Mouse (Mus musculus): ENCODE results near the gene Gimap4. TPM values are rescaled to one million over a fixed set of nuclear protein-coding genes. Genes with fewer than 3 reads are reported as not detected.

Gene Gimap4
- 1.1 TPM in 2 replicates for polyA plus RNA-seq (2015; fragmentation: Nextera tagmentation; extraction: Ambion mirVana)

DNA sequence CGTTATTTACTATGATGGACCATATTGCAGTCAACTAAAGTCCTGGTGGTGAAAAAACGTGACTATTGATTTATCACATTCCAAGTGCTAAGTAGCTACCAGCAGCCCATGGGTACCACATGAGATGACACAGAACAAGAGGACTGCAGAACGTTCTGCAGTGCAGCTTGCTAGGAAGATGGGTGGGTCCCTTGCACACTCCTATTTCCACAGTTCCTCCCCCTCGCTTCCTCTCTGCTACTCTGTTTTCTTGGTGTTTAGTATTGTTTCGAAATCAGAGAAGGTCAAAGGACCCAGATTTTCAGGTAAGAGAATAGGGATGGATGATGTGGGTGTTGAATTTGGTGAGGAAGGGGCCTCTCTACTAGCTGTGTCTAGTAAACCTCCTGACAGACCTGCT, at the start of gene Gimap4:
Gimap4 (plus strand) TSS at position 231 of the 400 bp plus-strand sequence.
- ATAC-seq (replicated peaks) = no peak
- Histone ChIP-seq H3K36me3 (no peaks in the 10 kb centered on the region), H3K27me3 (no peaks in the 10 kb centered on the region), H3K27ac (replicated peaks) (no peak within 1 kb of the TSS), H3K4me3 (no peak within 1 kb of the TSS), H3K9ac (replicated peaks) (no peak within 1 kb of the TSS), H3K9me3 (no peaks in the 10 kb centered on the region), H3K4me1 (no peaks in the 10 kb centered on the region), H3K4me2 (replicated peaks) (no peak within 1 kb of the TSS)
- 78% methylated on average over 5 of the region's 5 CpGs for WGBS

DNA sequence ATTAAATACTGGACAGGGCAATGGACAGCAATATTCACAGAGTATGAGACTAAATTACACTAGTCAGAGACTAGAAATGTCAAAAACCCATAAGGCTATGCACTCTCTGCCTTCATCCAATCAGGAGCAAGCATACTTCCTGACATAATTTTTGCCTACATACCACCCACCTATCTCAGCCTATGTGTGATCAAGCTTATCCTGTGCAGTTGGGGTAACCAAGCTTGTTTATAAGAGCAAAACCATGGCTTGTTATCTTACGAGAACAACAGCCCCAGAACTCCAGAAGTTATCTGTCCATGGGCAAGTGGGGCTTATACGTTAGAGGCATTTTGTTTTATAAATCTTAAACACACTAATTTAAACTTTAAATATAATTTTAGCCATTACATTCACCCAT, 49.2 kb upstream of the Gimap4 start:
- 90% methylated on average over 2 of the region's 2 CpGs for WGBS
- no peak overlapping the region for H3K4me3 ChIP-seq

DNA sequence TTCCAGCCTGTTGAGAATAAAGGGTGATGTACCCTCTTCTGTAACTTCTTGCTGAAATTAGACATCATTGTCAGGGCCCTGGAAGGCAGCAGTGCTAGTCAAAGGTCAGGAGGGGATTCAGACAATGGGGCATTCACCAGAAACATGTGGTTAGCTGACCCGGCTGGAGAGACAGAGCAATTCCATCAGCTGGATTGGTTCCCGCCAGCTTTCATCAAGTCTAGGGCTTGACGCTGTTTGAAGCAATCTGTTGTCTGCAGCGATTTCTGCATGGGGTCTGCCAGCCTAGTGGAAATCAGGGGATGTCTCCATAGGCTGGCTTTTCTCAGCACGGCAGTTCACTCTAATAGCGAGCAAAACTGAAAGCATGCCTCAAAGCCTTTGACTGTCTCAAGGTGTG, 47.8 kb upstream of the Gimap4 start:
- 55% methylated on average over 6 of the region's 6 CpGs for WGBS
- ATAC-seq (replicated peaks) = no peak
- no peak overlapping the region for H3K4me2 ChIP-seq (replicated peaks)
- H3K27me3 ChIP-seq = no peaks in the 10 kb centered on the region
- H3K27ac ChIP-seq (replicated peaks) = no peak overlapping the region
- H3K36me3 ChIP-seq = no peaks in the 10 kb centered on the region
- H3K9ac ChIP-seq (replicated peaks) = no peak overlapping the region
- no peaks in the 10 kb centered on the region for H3K4me1 ChIP-seq
- H3K9me3 ChIP-seq = no peaks in the 10 kb centered on the region
- H3K4me3 ChIP-seq = no peak overlapping the region

More for the DNA sequence above, 49.2 kb upstream of the Gimap4 start:
- Histone ChIP-seq H3K4me1 (no peaks in the 10 kb centered on the region), H3K27ac (replicated peaks) (no peak overlapping the region), H3K27me3 (no peaks in the 10 kb centered on the region), H3K4me2 (replicated peaks) (no peak overlapping the region), H3K36me3 (no peaks in the 10 kb centered on the region), H3K9ac (replicated peaks) (no peak overlapping the region), H3K9me3 (no peaks in the 10 kb centered on the region)
- no peak for ATAC-seq (replicated peaks)

GRCm38 (mm10) chr6:48637811-48638500, 46.4 kb upstream of the Gimap4 start:
- Histone ChIP-seq H3K9ac (replicated peaks) (no peak overlapping the region), H3K4me3 (no peak overlapping the region), H3K27ac (replicated peaks) (no peak overlapping the region), H3K4me1 (no peaks in the 10 kb centered on the region), H3K4me2 (replicated peaks) (no peak overlapping the region), H3K27me3 (no peaks in the 10 kb centered on the region), H3K36me3 (no peaks in the 10 kb centered on the region), H3K9me3 (no peaks in the 10 kb centered on the region)
- WGBS = 67% methylated on average over 6 of the region's 6 CpGs
- ATAC-seq (replicated peaks) = no peak

- no peak overlapping the region for H3K4me3 ChIP-seq
- no peak overlapping the region for H3K27ac ChIP-seq (replicated peaks)
- no peak for ATAC-seq (replicated peaks)
- no peak overlapping the region for H3K4me2 ChIP-seq (replicated peaks)
- H3K9me3 ChIP-seq = no peaks in the 10 kb centered on the region
- no peaks in the 10 kb centered on the region for H3K4me1 ChIP-seq
- 72% methylated on average over 2 of the region's 2 CpGs for WGBS
- H3K27me3 ChIP-seq = no peaks in the 10 kb centered on the region
- no peak overlapping the region for H3K9ac ChIP-seq (replicated peaks)
- H3K36me3 ChIP-seq = no peaks in the 10 kb centered on the region
Measured at GRCm38 (mm10) chr6:48638553-48638952, 45.8 kb upstream of the Gimap4 start.

DNA sequence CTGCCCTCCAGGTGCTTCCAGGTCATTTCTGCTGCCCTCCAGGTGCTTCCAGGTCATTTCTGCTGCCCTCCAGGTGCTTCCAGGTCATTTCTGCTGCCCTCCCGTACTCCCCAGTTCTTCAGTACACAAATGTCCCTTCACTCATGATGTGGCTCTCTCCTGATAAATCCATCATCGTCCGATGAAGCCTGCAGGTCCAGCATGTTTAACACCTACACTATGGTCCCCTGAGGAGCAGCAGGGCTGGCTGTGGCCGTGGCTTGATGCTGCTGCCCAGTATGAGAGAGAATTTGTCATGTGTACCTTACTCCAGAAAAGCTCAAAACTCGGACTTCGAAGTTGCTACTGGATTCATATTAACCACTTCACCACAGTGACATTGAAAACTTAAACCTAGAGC, 43.0 kb upstream of the Gimap4 start:
- 77% methylated on average over 6 of the region's 6 CpGs for WGBS
- no peaks in the 10 kb centered on the region for H3K27me3 ChIP-seq
- H3K4me3 ChIP-seq = no peak overlapping the region
- no peaks in the 10 kb centered on the region for H3K4me1 ChIP-seq
- H3K36me3 ChIP-seq = no peaks in the 10 kb centered on the region
- H3K9ac ChIP-seq (replicated peaks) = no peak overlapping the region
- H3K27ac ChIP-seq (replicated peaks) = no peak overlapping the region
- no peak for ATAC-seq (replicated peaks)
- H3K9me3 ChIP-seq = no peaks in the 10 kb centered on the region
- no peak overlapping the region for H3K4me2 ChIP-seq (replicated peaks)

- Histone ChIP-seq H3K36me3 (no peaks in the 10 kb centered on the region), H3K4me1 (no peaks in the 10 kb centered on the region), H3K4me2 (replicated peaks) (no peak overlapping the region), H3K27ac (replicated peaks) (no peak overlapping the region), H3K9me3 (no peaks in the 10 kb centered on the region), H3K27me3 (no peaks in the 10 kb centered on the region), H3K4me3 (no peak overlapping the region), H3K9ac (replicated peaks) (no peak overlapping the region)
- 20% methylated on average over 4 of the region's 4 CpGs for WGBS
- ATAC-seq (replicated peaks) = peak; percentile 38; the same call in 1 of the 2 replicates
Measured at GRCm38 (mm10) chr6:48642764-48643292, 41.5 kb upstream of the Gimap4 start.

GRCm38 (mm10) chr6:48645660-48646308, 38.6 kb upstream of the Gimap4 start:
- H3K4me3 ChIP-seq = no peak overlapping the region
- H3K4me2 ChIP-seq (replicated peaks) = no peak overlapping the region
- 14% methylated on average over 12 of the region's 12 CpGs for WGBS
- no peaks in the 10 kb centered on the region for H3K27me3 ChIP-seq
- no peaks in the 10 kb centered on the region for H3K4me1 ChIP-seq
- no peak overlapping the region for H3K27ac ChIP-seq (replicated peaks)
- ATAC-seq (replicated peaks) = 0 out of 2 replicates have a peak, but pooled peaks have one; percentile 53
- no peaks in the 10 kb centered on the region for H3K36me3 ChIP-seq
- H3K9ac ChIP-seq (replicated peaks) = no peak overlapping the region
- no peaks in the 10 kb centered on the region for H3K9me3 ChIP-seq

- Histone ChIP-seq H3K4me2 (replicated peaks) (no peak overlapping the region), H3K27ac (replicated peaks) (no peak overlapping the region), H3K4me1 (no peaks in the 10 kb centered on the region), H3K27me3 (no peaks in the 10 kb centered on the region), H3K9ac (replicated peaks) (no peak overlapping the region), H3K4me3 (no peak overlapping the region), H3K36me3 (no peaks in the 10 kb centered on the region), H3K9me3 (no peaks in the 10 kb centered on the region)
- ATAC-seq (replicated peaks) = no peak
- WGBS = 89% methylated on average over 4 of the region's 4 CpGs
Measured at GRCm38 (mm10) chr6:48646309-48646690, 38.0 kb upstream of the Gimap4 start.

- 59% methylated on average over 3 of the region's 3 CpGs for WGBS
- ATAC-seq (replicated peaks) = no peak
- no peak within 1 kb of the TSS for H3K9ac ChIP-seq (replicated peaks)
- H3K27ac ChIP-seq (replicated peaks) = no peak within 1 kb of the TSS
- no peak within 1 kb of the TSS for H3K4me3 ChIP-seq
- no peaks in the 10 kb centered on the region for H3K9me3 ChIP-seq
- H3K4me2 ChIP-seq (replicated peaks) = no peak within 1 kb of the TSS
- no peaks in the 10 kb centered on the region for H3K27me3 ChIP-seq
- no peaks in the 10 kb centered on the region for H3K36me3 ChIP-seq
- H3K4me1 ChIP-seq = no peaks in the 10 kb centered on the region
Measured at GRCm38 (mm10) chr6:48646995-48647394, 37.4 kb upstream of the Gimap4 start, which contains the start of gene Gimap8. Gene Gimap8, plus strand, starts transcription at chr6:48647234.

DNA sequence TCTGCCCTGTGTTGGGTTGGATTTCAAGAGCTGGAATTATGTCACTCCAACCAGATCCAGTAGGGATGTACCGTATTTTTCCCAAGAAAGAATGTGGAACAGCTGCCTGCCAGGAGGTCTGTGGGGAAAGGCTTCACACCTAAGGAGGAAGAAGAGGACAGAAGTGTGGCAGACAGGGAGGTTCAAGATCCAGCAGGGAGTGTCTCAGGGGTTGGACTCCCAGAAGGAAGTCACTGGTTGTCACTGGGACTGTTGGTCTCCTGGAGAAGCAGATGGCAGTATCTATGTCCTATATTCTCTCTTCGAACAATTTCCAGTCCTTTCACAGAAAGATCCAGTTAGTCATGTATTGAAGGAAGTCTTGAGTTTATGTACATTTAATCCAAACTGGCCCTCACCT, 36.7 kb upstream of the Gimap4 start:
- Histone ChIP-seq H3K4me1 (no peaks in the 10 kb centered on the region), H3K27ac (replicated peaks) (no peak overlapping the region), H3K36me3 (no peaks in the 10 kb centered on the region), H3K4me3 (no peak overlapping the region), H3K9me3 (no peaks in the 10 kb centered on the region), H3K4me2 (replicated peaks) (no peak overlapping the region), H3K9ac (replicated peaks) (no peak overlapping the region), H3K27me3 (no peaks in the 10 kb centered on the region)
- WGBS = 87% methylated on average over 2 of the region's 2 CpGs
- ATAC-seq (replicated peaks) = no peak

- H3K4me2 ChIP-seq (replicated peaks) = no peak overlapping the region
- H3K36me3 ChIP-seq = no peaks in the 10 kb centered on the region
- no peaks in the 10 kb centered on the region for H3K4me1 ChIP-seq
- ATAC-seq (replicated peaks) = no peak
- no peak overlapping the region for H3K4me3 ChIP-seq
- 86% methylated on average over 4 of the region's 4 CpGs for WGBS
- H3K27ac ChIP-seq (replicated peaks) = no peak overlapping the region
- H3K9me3 ChIP-seq = no peaks in the 10 kb centered on the region
- H3K27me3 ChIP-seq = no peaks in the 10 kb centered on the region
- no peak overlapping the region for H3K9ac ChIP-seq (replicated peaks)
Measured at GRCm38 (mm10) chr6:48648779-48649178, 35.6 kb upstream of the Gimap4 start.
